Mouse (Mus musculus): Measurements from ENCODE around the gene Dok4.

DNA sequence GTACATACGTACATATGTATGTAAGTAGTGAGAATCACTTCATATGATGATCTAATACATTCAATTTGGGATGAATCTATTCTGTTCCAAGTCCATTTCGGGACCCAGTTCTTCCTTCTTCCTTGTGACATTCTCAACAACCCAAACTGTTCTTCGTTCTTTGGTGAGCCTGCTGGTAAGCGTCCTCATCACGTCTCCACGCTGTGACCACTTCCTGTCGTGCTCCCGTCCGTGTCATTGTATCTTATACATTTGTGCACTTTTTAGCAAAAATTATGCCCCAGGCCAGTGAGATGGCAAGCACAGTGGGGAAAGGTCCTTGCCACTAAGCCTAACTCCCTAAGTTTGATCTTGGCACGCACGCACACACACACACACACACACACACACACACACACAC lies 58.2 kb downstream of the Dok4 start:
- TF ChIP-seq POLR2A (IDR thresholded peaks at IDR 0.05; ENCODE audit: low read depth, low read length) (no peak), CTCF (conservative IDR thresholded peaks at IDR 0.05; ENCODE audit: insufficient read depth, insufficient read length, low read depth, low read length) (no peak)
